Mouse (Mus musculus) stomach, adult 2 months (tissue): ENCODE results near the gene Ceacam12. TPM values are rescaled to one million over a fixed set of nuclear protein-coding genes. Genes with fewer than 3 reads are reported as not detected.

Experiments
- polyA plus RNA-seq: library from polyadenylated mRNA; depleted of rRNA; stranded (reverse); fragments of >200 nt; gene quantifications from 2 replicates; pipeline ENCODE4 v1.2.3, GENCODE M21; 2012; rRNA removed

Gene Ceacam12
- not detected in 2 replicates for polyA plus RNA-seq

DNA sequence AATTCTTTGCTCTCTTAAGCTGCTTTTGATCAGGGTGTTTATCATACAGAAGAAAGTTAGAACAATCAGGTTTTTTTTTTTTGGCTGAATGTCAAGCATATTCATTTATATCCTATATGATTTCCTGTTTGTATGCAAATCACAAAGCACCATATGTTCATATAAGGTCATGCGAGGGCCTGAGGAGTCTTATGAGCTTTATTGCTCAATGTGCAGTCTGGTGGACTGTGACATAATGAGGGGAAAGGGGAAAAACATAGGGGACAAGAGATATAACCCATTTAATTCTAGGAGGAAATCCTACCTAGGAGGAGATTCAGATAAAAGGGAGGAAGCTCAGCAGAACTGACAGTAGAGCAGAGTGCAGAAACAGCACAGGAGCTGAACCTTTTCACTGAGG is at the start of gene Ceacam12:
Ceacam12 (plus strand) TSS at position 301 of the 400 bp plus-strand sequence.

Other genes starting within 250 kb of the Ceacam12 start
- not detected in 2 replicates for gene Gm5155, start 194.2 kb upstream of the Ceacam12 start, polyA plus RNA-seq
- gene Ceacam11, start 93.8 kb upstream of the Ceacam12 start, polyA plus RNA-seq, result not detected in 2 replicates
- gene Ceacam13, start 56.0 kb upstream of the Ceacam12 start, polyA plus RNA-seq, result not detected in 2 replicates
- not detected in 2 replicates for gene Igfl3, start 110.6 kb downstream of the Ceacam12 start, polyA plus RNA-seq
- 0.03 TPM in 1 of 2 replicates, not detected in the other for gene Mill1, start 179.4 kb downstream of the Ceacam12 start, polyA plus RNA-seq